Mouse (Mus musculus): ENCODE measurements at regions not wholly inside any gene's neighbourhood (a gene's known extent, or its start where the extent isn't known, plus 50 kb on each side); places are given as distances from the start of the nearest gene placed in this dataset.

GRCm38 (mm10) chr8:65331136-65331535 lies 201.8 kb upstream of the BC030870 start:
- H3K36me3 ChIP-seq (ENCODE audit: insufficient read depth) = no peaks in the 10 kb centered on the region
- H3K4me2 ChIP-seq (ENCODE audit: low read depth) = no peak overlapping the region
- no peaks in the 10 kb centered on the region for H3K9me3 ChIP-seq (ENCODE audit: low read length)
- no peak for TF ChIP-seq CTCF (IDR thresholded peaks at IDR 0.05; ENCODE audit: low read depth)
- no peak for ATAC-seq
- no peak overlapping the region for H3K4me3 ChIP-seq (ENCODE audit: low read depth, low read length)
- no peak overlapping the region for H3K27ac ChIP-seq (ENCODE audit: low read depth, low read length)
- WGBS = 34% methylated on average over 1 of the region's 1 CpGs
- H3K9ac ChIP-seq = no peak overlapping the region
- no peaks in the 10 kb centered on the region for H3K27me3 ChIP-seq (ENCODE audit: insufficient read depth, low read length)
- H3K4me1 ChIP-seq (ENCODE audit: insufficient read depth) = no peaks in the 10 kb centered on the region
- DNase-seq = peak; percentile 22

GRCm38 (mm10) chr8:65288687-65289086 lies 159.3 kb upstream of the BC030870 start:
- Histone ChIP-seq H3K9me3 (ENCODE audit: low read length) (no peaks in the 10 kb centered on the region), H3K27ac (ENCODE audit: low read depth, low read length) (no peak overlapping the region), H3K4me2 (ENCODE audit: low read depth) (no peak overlapping the region), H3K4me3 (ENCODE audit: low read depth, low read length) (no peak overlapping the region), H3K4me1 (ENCODE audit: insufficient read depth) (no peaks in the 10 kb centered on the region), H3K36me3 (ENCODE audit: insufficient read depth) (no peaks in the 10 kb centered on the region), H3K27me3 (ENCODE audit: insufficient read depth, low read length) (no peaks in the 10 kb centered on the region), H3K9ac (no peak overlapping the region)
- DNase-seq (peak; percentile 17), ATAC-seq (peak; percentile 85)
- WGBS = 40% methylated on average over 2 of the region's 2 CpGs
- no peak for TF ChIP-seq CTCF (IDR thresholded peaks at IDR 0.05; ENCODE audit: low read depth)

- Histone ChIP-seq H3K9me3 (ENCODE audit: low read length) (no peaks in the 10 kb centered on the region), H3K9ac (no peak overlapping the region), H3K4me3 (ENCODE audit: low read depth, low read length) (no peak overlapping the region), H3K4me1 (ENCODE audit: insufficient read depth) (no peaks in the 10 kb centered on the region), H3K27ac (ENCODE audit: low read depth, low read length) (no peak overlapping the region), H3K27me3 (ENCODE audit: insufficient read depth, low read length) (no peaks in the 10 kb centered on the region), H3K36me3 (ENCODE audit: insufficient read depth) (no peaks in the 10 kb centered on the region), H3K4me2 (ENCODE audit: low read depth) (no peak overlapping the region)
- ATAC-seq = no peak
- TF ChIP-seq CTCF (IDR thresholded peaks at IDR 0.05; ENCODE audit: low read depth) = no peak
- no peak for DNase-seq
- WGBS = 97% methylated on average over 2 of the region's 2 CpGs
Observed at GRCm38 (mm10) chr8:65280390-65280789, 151.0 kb upstream of the BC030870 start.

Data from forebrain, postnatal 0 days (tissue).